Mouse (Mus musculus): ENCODE measurements around the gene Parvb.
A peak's percentile ranks its signal among the peaks of the same experiment; 100 is the strongest.
"Not testable (repeated sequence)": the region's sequence is repeated elsewhere in the genome, so short reads cannot be mapped to it uniquely, and the experiment has no call there.

Parvb gene

GRCm38 (mm10) chr15:84256864-84257263 lies 25.0 kb downstream of the Parvb start:
- no peak for DNase-seq (ENCODE audit: low read depth)

- no peak for DNase-seq (ENCODE audit: low read depth)
Observed at GRCm38 (mm10) chr15:84258602-84259355, 26.9 kb downstream of the Parvb start.

GRCm38 (mm10) chr15:84260123-84260822 lies 28.4 kb downstream of the Parvb start:
- peak; percentile 73 for DNase-seq (ENCODE audit: low read depth)

GRCm38 (mm10) chr15:84262630-84263029 lies 30.8 kb downstream of the Parvb start:
- no peak for DNase-seq (ENCODE audit: low read depth)

GRCm38 (mm10) chr15:84263573-84263972 lies 31.7 kb downstream of the Parvb start:
- no peak for DNase-seq (ENCODE audit: low read depth)

GRCm38 (mm10) chr15:84265141-84265540 lies 33.3 kb downstream of the Parvb start:
- DNase-seq (ENCODE audit: low read depth): no peak

- DNase-seq (ENCODE audit: low read depth): no peak
Observed at GRCm38 (mm10) chr15:84266290-84266689, 34.4 kb downstream of the Parvb start.

GRCm38 (mm10) chr15:84267720-84268260 lies 35.9 kb downstream of the Parvb start:
- DNase-seq (ENCODE audit: low read depth): no peak

GRCm38 (mm10) chr15:84269107-84269633 lies 37.3 kb downstream of the Parvb start:
- DNase-seq (ENCODE audit: low read depth): no peak

- DNase-seq (ENCODE audit: low read depth): no peak
Observed at GRCm38 (mm10) chr15:84270032-84270431, 38.2 kb downstream of the Parvb start.

GRCm38 (mm10) chr15:84270463-84270862 lies 38.6 kb downstream of the Parvb start:
- no peak for DNase-seq (ENCODE audit: low read depth)

- no peak for DNase-seq (ENCODE audit: low read depth)
Observed at GRCm38 (mm10) chr15:84276066-84276465, 44.2 kb downstream of the Parvb start.

- no peak for DNase-seq (ENCODE audit: low read depth)
Observed at GRCm38 (mm10) chr15:84278091-84278490, 46.2 kb downstream of the Parvb start.

- DNase-seq (ENCODE audit: low read depth): no peak
Observed at GRCm38 (mm10) chr15:84278656-84279055, 46.8 kb downstream of the Parvb start.

GRCm38 (mm10) chr15:84280309-84280708 lies 48.5 kb downstream of the Parvb start:
- no peak for DNase-seq (ENCODE audit: low read depth)

GRCm38 (mm10) chr15:84280712-84281347 lies 49.0 kb downstream of the Parvb start:
- no peak for DNase-seq (ENCODE audit: low read depth)

GRCm38 (mm10) chr15:84282206-84283085 lies 50.6 kb downstream of the Parvb start:
- no peak for DNase-seq (ENCODE audit: low read depth)

- peak; percentile 60 for DNase-seq (ENCODE audit: low read depth)
Observed at GRCm38 (mm10) chr15:84284059-84284458, 52.2 kb downstream of the Parvb start.

GRCm38 (mm10) chr15:84285453-84285852 lies 53.6 kb downstream of the Parvb start:
- no peak for DNase-seq (ENCODE audit: low read depth)

GRCm38 (mm10) chr15:84288953-84289352 lies 57.1 kb downstream of the Parvb start:
- not testable (repeated sequence) for DNase-seq (ENCODE audit: low read depth)

- no peak for DNase-seq (ENCODE audit: low read depth)
Observed at GRCm38 (mm10) chr15:84291097-84291496, 59.3 kb downstream of the Parvb start.
